Mouse (Mus musculus) lung, postnatal 25 days (tissue): Measurements from ENCODE around the gene Hmcn2.

Experiments used
- DNase-seq: peaks from one replicate; pipeline ENCODE4 v3.0.0; 2022; ENCODE audit warnings: low spot score

Gene Hmcn2

DNA sequence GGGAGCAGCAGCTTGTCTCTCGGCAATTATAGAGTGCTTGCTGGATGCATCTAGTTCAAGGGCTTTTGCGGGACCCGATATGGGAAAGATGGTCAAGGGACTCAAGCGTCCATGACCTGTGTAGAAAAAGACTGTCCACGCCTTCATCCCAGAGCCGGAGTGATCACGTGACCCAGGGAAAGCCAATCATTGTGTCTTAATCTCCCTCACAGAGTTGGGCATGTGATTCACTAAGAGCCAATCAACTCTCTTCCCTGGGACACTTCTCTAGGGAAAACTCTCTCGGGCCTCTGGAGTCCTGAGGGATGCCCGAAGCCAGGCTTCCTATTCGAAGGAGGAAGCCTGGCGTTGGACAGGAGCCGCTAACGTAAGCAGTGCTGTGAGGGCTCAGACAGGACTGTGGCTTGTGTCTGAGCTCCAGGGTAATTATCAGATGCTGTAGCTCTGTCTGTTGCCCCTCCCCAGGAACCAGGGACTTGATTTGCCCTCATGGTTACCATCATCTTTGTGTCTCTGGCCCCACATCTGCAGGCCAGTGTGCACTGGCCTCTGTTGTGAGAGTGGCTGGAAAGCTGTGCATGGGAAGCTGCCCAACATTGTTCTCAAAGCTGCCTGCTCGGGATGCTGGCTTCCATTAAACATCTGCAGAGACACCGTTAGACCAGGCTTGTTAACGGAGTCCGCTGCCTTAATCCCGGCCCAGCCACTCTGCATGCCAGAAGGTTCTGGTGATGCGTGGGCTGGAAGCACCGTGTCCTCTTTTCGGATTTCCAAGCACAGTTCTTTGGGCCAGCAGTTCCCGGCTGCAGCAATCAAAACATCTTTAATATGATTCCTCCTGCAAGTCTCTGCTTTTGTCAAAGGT is 9.2 kb upstream of the Hmcn2 start:
- DNase-seq: no peak

DNA sequence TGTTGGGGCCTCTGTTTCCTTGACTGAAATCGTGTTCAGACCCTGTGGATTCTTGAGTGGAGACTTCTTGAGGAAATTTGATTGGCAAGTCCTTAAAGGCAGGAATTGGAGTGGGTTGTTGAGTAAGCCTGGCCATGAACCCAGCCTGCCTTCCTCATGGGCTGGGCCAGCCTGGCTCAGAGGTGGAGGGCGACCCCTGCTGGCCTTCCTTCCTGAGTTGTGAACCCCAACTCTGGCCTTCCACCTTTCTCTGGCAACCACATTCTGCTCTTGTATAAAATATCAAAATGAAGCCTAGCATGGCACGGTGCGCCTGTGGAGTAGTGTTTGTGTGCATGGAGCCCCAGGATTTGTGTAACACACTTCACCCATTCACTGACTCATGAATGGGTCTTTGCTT is 8.5 kb upstream of the Hmcn2 start:
- peak; percentile 27 for DNase-seq

DNA sequence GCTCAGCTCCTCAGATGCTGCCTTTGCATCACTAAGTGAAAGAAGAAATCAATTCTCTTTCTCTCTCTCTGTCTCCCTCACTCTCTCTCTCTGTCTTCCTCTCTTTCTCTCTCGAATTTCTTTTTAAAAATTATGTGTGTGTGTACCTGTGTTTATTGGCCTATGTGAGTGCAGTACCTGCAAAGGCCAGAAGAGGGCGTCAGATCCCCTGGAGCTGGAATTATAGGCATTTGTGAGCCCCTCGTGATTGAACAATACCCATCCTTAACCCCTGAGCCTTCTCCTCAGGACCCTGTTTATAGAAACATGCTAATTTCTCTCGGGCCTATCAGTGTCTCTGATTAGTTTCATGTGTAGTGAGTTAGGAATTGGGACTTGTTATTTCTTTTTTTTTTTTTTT is 6.0 kb upstream of the Hmcn2 start:
- DNase-seq: no peak

DNA sequence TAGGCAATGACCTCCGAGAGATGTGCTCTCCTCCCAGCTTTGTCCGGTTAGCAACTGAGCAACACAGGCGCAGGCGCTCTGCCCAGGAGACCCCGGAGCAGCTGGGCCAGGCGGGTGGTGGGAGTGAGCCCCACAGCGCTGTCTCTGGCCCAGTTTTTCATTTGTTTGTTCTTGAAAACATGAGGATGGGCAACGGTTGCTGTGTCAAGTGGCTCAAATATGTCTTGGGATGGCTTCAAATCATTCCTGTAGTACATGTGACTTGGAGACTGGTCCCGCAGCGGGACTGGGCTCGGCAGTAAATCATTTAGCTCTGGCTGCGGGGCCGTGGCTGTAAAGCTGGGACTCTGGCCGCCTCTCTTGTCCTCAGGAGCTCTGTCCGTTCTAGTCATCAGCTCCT is 4.7 kb upstream of the Hmcn2 start:
- no peak for DNase-seq

DNA sequence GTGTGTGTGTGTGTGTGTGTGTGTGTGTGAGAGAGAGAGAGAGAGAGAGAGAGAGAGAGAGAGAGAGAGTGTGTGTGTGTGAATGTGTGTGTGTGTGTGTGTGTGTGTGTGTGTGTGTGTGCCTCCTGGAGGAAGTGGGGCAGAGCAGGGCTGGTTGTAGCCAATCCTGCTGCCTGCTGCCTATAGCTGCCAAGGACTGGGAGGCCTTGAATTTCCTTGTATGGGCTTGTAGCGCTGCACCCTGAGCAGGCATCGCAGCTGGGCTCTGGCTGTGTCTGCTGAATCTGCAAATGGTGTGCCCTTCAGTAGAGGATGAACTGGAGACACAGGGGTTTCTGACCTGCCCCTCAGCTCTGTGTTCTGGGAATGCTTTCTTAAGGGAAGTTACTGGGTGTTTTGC is 3.9 kb downstream of the Hmcn2 start:
- DNase-seq: no peak

DNA sequence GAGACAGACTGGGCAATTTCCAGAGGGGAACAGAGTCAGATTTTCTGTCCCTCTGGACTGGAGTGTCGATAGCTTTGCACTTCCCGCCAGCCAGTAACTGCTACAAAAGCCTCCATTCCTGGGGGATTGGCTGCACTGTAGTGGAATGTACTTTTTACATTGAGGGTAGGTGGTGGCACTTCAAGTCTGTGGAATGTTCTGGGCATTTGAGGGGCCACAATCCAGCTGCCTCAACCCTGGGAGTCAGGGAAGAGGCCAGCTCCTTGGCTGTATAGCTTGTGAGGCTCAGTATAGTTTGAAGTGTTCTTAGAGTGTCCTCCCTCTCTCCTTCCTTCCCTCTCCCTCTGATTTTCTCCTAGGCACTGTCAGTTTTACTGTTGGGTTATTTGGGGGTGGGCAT is 5.0 kb downstream of the Hmcn2 start:
- DNase-seq: no peak

DNA sequence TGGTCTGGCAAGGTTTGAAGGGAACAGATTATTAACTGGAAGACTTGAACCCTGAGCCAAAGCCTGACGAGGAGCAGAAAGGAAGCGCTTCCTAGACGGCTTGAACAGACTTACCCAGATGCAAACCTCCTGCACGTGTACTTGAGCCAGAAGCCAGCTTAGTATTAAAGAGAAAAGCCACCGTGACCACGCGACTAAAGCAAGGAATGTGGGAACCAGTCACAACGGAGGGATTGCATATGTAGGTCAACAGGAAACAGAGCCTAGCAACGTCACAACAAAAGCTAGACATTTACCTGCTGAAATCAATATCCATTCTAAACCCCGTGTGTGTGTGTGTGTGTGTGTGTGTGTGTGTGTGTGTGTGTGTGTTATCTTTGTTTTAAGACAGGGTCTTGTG is 13.0 kb downstream of the Hmcn2 start:
- DNase-seq: no peak

DNA sequence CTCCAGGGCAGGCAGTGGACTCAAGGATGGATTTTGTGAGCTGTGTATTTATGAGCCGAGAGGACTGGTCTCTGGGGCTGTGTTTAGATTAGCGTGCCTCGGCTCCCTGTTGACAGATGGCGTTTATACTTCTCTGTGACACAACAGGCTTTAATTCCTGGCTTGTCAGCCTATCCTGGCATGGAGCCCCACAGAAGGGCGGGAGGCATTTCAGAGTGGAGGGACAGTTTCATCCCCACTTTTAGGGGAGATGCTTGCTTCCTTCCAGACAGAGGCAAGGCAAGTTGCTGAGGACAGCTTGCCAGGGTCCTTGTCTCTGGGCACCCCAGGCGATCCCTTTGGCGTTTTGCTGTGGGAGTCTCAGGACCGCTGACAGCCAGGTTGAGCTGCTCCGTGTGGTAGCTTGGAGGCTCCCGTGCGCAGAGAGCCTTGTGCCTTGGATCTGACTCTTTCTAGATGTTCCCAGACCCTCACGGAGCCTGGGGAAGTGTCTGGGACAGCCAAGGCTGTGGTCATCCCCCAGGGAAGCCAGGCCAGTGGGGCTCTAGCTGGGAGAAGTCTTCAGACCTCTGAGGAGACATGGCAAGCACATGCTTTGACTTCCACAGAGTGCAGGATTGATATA is 23.6 kb downstream of the Hmcn2 start:
- DNase-seq: peak; percentile 25

DNA sequence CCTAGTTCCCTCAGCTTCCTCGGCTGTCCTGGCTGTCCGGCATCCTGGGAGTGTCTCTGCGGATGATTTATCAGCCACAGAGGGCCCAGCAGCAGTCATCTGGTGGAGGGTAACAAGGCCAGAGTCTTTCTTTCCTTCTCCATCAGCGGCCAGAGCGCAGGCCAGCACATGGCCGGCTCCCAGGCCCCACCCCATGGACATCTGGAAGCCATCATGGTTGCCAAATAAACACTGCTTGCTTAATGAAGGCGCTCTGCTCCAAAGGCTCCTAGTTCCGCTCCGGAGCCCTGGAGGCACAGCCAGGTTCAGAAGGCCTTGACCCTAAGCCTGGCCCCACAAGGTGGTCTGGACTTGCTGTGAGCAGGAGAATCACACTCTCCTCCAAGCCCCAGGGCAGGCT is 25.6 kb downstream of the Hmcn2 start:
- DNase-seq: peak; percentile 66

DNA sequence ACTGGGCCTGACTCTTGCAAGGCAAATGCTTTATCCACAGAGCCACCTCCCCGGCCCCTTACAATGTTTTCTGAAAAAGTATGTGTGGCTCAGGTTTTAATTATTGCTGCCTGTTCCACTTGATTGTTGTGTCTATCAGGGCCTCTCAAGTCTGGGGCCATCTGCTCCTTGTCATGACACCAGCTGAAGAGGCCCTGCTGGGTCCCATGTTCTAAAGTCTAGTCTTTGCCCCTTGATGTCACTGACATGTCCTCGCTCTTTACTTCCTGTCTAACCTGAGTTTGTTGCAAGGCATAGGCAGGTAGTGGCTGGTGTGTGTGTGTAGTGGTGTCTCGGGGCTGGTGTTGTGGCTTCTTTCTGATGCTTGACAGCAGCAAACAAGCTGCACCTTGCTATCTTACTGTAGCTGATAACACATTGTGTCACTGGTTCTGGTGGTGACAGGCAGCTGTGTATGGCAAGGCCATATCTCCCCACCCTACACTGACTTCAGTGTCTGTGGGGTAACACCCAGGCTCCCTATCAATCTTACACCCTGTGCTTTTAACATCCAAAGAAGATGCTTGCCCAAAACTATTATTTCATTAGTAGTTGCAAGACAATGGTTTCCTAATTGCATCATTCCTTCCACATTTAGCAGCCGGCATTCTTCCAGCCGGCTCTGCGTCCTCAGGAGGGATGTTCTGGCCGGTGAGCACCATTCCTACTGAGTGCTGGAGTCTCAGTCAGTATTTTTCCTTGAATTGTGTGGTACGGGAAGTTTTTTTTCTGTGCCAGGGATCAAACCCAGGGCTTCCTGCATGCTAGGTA is 27.7 kb downstream of the Hmcn2 start:
- DNase-seq: no peak

DNA sequence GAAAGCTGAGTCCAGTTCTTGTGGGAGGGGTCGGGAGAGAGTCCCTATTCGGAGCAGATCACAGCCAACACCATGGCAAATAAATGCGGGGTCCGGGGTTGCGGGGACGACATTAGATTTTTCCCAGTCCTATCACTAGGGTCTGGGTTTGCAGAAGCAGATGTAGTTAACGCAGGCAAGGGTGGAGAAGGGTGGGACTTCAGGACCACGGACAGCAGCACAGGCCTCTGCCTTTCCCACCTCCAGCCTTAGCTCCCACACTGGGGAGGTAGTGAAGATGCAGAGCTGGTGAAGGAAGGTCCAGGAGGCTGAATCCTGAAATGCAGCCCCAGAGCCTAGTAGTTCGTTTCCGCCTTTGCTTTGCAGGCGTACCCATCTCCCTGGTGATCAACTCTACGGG is 31.9 kb downstream of the Hmcn2 start:
- peak; percentile 30 for DNase-seq

DNA sequence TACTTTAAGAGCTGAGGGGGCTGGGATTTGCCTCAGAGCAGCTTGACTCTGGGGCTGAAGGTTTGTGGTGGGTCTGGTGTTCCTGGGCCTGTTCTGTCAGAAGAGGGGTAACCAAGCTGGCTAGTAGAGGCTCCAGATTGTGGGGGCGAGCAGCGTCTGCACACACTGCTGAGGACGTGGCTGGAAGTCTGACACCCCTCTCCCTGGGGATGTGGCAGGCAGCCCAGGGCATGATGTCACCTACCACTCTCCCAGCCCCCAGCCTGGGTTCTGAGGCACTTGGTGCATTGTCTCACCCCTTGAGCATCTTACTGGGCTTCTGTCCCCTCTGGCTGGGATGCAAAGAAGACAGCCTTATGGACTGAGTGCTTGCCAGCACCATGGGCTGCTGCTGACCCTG is 34.2 kb downstream of the Hmcn2 start:
- DNase-seq: no peak

DNA sequence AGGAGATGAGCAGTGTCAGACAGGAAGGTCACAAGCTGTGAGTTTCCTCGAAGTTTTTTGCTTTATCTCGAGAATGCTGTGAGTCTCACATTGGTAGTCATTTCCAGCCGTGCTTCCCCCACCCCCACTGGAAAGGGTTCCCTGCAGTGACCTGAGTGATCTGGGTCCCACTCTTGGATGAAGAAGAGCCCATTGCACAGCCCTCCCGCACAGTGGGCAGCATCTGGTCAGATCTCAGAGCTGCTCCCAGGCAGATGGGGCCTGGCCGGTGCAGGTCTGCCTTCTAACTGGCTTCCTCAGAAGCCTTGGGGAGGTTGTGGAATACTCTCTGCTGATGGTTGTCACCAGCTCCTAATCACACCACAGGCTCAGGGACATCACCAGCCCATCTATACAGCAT is 34.6 kb downstream of the Hmcn2 start:
- DNase-seq: no peak

DNA sequence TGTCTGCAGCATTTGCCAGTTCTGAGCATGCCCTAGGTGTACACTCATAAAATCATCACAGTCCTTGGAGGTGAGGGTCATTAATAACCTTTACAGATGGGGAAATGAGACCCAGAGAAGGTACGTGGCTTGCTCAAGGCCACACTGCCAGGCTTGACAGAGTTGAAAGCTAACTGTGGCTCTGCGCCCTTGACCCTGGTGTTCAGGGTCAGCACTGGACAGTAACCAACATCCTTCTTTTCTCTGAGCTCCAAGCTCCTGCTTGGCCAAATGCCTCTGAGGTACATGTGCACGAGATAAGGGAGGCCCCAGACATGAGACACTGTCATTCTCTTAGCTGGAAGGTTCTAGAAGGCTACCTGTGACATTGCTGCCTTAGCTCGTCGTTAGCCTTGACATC is 42.6 kb downstream of the Hmcn2 start:
- DNase-seq: no peak

DNA sequence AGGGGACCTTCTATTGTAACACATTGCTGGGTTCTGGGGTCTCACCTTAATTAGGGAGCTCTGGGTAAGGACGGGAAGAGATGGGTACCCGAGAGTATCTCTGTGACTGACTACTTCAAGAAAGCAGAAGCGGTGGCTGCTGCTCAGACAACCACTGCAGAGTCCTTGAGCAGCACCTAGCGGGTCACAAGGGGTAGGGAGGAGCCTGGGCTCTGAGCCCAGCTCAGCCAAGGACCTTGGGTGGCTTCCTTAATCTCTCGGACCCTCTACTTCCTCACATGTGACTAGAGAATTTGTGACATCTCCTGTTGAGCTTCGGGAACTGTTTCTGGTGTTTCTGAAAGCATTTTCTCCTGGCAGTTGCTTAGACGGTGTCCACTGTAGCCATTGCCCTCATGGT is 45.1 kb downstream of the Hmcn2 start:
- no peak for DNase-seq

DNA sequence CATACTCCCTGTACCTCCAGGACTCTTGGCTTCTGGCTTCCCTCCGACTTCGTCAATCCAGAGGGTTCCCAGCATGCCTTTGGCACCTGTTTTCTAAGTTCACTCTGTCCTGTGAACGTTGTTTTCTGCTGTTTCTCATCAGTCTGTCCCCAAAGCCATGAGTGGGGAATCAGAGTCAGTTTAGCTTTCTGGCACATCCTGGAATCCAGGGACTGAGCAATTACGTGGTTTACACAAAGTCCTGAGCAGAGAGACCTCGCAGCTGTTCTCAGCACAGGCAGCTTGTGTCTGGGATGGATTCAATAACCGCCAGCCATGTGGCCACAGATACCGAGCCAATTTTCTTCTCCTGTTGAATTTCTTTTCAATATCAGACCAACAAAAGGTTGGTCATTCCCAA is 53.0 kb downstream of the Hmcn2 start:
- DNase-seq: peak; percentile 43

DNA sequence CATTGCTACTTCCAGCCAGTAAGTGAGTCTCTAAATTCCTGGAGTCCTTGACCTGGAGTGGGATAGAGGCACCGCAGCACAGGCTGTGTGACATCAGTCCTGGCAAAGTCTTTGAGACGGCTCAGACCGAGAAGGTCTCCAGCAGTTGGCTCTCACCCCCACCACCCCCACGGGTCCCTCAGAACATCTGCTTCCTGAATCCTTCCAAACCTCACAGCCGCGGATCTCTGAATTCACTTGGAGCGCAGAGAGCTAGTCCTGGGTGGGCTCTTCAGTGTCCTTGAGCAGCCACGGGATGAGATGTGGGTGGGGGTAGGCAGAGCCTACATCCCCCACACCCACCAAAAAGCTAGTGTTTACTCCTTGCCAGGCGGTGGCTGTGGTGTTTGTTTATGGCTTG is 57.2 kb downstream of the Hmcn2 start:
- peak; percentile 23 for DNase-seq

DNA sequence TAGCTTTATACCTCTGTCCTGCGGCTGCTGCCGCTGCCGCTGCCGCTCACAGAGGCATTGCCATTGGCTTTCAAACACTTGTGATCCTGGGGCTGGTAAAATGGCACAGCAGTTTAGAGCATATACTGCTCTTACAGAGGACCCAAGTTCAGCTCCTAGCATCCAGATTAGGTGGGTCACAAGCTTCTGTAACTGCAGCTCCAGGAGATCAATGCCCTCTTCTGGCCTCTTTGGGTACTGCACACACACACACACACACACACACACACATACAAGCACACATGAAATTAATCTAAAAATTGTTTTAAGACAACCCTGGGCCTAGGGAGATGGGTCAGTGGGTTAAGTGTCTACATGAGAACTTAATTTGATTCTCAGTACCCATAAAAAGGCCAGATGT is 58.0 kb downstream of the Hmcn2 start:
- DNase-seq: no peak

DNA sequence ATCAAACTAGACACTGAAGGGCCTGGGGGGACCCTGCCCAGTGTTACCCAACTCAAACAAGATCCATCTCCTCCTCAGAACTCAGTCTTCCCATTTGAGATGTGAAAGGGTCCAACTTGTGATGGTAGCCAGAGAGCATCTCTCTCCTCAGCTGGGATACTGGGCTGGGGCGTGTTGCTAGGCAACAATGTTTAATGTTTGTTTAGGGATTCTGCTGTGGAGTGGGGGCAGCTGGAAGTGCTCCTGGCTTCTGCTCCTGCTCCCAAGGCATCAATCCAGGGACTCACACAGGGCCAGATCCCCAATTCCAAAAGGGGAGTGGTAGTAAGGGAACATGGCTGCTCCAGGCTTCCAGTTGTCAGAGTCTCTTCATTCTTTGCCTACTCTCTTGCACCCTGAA is 60.2 kb downstream of the Hmcn2 start:
- DNase-seq: peak; percentile 14

DNA sequence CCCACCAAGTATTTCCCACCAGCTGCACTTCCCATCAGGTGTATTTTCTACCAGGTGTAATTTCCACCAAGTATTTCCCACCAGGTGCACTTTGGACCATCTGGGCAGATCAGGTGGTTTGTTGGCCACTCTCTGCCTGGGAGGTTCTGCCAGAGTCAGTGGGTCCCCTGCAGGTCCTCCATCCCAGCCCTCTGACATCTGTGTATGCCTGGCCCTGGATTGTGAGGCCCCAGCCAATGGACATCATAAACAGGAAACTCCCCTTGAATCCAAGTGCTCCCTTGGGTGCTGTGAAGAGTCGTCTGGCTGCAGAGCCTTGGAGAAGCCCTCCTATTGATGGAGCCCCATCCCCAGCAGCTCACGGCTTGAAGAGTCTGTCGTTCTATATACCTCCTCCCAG is 61.8 kb downstream of the Hmcn2 start:
- DNase-seq: no peak

DNA sequence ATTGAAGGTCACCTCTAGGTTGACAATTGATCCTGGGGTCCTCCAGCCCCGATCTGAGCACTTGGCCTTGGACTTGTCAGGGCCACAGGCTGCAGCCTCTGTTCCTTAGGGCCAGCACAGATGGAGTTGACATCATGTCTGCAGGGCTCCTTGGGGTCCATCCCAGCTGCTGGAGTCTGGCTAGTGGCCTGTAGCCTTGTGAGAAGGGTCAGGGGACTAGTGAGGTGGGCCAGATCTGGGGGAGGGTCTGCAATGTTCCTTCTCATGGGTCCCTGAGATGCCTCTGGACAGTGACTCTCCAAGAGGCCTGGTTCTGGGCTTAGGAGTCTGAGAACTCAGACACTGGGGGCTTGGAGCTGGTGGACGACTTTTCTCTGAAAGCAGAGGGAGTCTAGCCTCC is 63.3 kb downstream of the Hmcn2 start:
- DNase-seq: no peak

DNA sequence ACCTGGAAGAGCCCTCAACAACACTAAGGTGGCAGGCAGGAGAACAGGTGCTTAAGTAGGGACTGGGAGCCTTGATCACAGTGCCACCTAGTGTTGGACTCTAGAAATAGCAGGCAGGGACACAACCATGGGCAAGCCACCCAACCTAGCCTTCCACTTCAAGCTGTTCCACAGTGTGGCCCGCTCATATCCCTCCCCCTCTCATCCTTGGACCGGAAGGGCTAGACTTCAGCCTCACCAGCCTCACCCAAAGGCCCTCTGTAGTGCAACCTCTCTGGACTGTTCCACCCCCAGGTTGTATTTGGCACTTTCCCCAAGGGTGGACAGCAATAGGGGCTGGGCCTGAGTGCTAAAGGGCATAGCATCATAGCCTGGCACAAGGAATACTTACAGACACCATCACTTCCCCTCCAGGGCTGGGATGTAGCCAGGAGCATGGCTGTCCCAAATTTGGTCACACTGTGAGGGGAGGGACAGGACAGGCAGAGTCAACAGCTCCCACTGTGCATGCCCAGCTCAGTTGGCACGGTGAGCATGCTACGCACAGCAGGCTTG is 67.2 kb downstream of the Hmcn2 start:
- peak; percentile 45 for DNase-seq

DNA sequence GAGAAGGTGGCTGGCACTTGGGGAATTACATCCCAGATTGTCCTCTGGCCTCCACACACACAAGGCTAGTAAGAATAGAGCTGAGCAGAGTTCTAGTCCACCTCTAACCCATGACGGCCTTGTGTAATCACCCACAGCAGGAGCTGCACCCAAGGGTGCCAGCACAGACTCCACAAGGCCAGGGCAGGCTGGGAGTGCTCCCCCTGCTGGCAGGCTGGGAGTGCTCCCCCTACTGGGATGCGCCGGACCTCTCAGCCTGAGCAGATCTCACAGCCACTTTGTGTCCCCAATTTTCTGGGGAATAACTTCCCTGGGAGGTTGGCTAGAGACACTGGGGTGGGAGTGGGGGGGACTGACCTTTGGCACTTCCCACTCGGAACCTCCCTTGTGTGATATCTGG is 68.7 kb downstream of the Hmcn2 start:
- DNase-seq: no peak
